Mouse (Mus musculus) CD4-positive, CD25-positive, alpha-beta regulatory T cell (primary cell): ENCODE data around the gene En1. TPM values are rescaled to one million over a fixed set of nuclear protein-coding genes. Genes with fewer than 3 reads are reported as not detected.

Experiments used
- polyA plus RNA-seq: library from polyadenylated mRNA; unstranded; fragments of 100-300 nt; shearing (Covaris generic); gene quantifications from one replicate; pipeline ENCODE4 v1.2.1, GENCODE M21; 2017

Gene En1
- polyA plus RNA-seq, result not detected

DNA sequence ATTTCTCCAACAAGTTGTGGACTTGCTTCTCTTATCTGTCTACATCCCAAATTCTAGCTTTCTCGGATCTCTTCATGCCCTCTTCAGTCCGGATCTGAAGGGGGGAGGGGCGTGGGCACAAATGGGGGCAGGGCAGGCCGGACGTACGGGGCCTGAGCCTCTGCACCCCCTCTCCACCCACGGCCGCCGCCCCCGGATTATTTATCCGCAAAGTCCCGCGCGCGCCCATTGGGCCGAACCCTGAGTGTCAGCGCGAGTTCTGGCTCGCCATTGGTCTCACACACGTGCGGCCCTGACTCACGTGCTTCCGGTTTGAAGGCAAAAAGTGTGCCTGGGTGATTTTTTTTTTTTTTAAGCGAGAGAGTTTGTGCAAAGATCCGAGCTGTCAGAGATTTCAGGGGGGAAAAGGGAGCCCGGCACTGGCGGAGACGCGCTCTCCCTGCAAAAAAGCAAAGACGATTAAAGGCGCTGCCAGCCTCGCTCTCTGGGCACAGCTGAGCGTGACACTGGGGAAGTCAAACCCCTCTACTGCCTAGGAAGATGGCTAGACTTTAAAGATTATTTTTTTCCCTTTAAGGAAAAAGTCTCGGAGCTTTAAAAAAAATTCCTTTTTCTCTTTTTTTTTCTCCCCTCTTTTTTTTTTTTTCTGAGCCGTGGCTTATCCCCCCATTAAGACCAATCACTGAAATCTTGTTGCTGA is at the start of gene En1:
Gene En1, plus strand, starts transcription at position 388 of the 700 bp plus-strand sequence.

Other genes starting within 250 kb of the En1 start
- 1.0 TPM for gene Marco, start 97.4 kb upstream of the En1 start, polyA plus RNA-seq